Mouse (Mus musculus) embryonic fibroblast, embryonic 13.5 days (primary cell): ENCODE data around the gene Vmn2r19.

Experiments used
- CTCF ChIP-seq: IDR thresholded peaks from 2 replicates; pipeline ENCODE4 v1.5.1; 2011; ENCODE audit warnings: mild to moderate bottlenecking, control low read depth, low read length, moderate library complexity, borderline replicate concordance; ENCODE audit not compliant: insufficient read depth
- POLR2A ChIP-seq: IDR thresholded peaks from 2 replicates; pipeline ENCODE4 v1.6.1; 2011; ENCODE audit warnings: low read depth, mild to moderate bottlenecking, control low read depth, low read length, moderate library complexity

DNA sequence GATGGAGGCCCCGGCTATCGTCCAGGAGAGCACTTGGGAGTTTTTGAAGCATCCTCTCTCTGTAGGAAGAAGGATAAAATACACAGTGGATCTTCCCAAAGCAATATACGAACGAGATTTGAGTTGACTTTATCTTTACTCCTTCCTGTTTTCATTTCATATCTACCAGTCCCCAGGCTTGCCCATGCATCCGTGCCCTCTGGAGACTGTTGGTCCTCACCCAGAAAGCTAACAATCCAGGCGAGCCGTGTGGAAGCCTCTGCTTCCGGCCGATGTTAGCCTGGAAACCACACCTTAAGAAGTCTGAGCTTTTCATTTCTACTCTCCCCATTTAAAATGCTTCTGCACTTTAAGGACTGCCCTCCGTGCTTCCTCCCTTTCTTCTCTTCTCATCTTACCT, 19.2 kb upstream of the Vmn2r19 start:
- TF ChIP-seq CTCF, result no peak
- no peak for TF ChIP-seq POLR2A
